Mouse (Mus musculus) adrenal gland, adult 18-20 months (tissue): ENCODE results near the gene Trabd. TPM values are rescaled to one million over a fixed set of nuclear protein-coding genes. Genes with fewer than 3 reads are reported as not detected.

ENCODE experiments used
- DNase-seq, 2 experiments: peaks; one replicate each; pipeline ENCODE4 v3.0.0; 2021 to 2022; ENCODE audit warnings: low spot score in 2 of 2
- total RNA-seq, 2 experiments: library from RNA; stranded (reverse); gene quantifications; 1 replicate in 1 of 2; 2 replicates in 1 of 2; pipeline ENCODE4 v1.2.3; 2021

Trabd gene
- total RNA-seq, 2 experiments from 2014 or later: 36.1 to 36.7 TPM

GRCm38 (mm10) chr15:89124312-89124711 is 49.4 kb downstream of the Trabd start:
- no peak for DNase-seq

- no peak for DNase-seq
These were observed 50.4 kb downstream of the Trabd start for GRCm38 (mm10) chr15:89125351-89125750.

GRCm38 (mm10) chr15:89126622-89127021 is 51.7 kb downstream of the Trabd start:
- DNase-seq: no peak

GRCm38 (mm10) chr15:89127364-89127940 is 52.5 kb downstream of the Trabd start:
- DNase-seq: no peak

DNA sequence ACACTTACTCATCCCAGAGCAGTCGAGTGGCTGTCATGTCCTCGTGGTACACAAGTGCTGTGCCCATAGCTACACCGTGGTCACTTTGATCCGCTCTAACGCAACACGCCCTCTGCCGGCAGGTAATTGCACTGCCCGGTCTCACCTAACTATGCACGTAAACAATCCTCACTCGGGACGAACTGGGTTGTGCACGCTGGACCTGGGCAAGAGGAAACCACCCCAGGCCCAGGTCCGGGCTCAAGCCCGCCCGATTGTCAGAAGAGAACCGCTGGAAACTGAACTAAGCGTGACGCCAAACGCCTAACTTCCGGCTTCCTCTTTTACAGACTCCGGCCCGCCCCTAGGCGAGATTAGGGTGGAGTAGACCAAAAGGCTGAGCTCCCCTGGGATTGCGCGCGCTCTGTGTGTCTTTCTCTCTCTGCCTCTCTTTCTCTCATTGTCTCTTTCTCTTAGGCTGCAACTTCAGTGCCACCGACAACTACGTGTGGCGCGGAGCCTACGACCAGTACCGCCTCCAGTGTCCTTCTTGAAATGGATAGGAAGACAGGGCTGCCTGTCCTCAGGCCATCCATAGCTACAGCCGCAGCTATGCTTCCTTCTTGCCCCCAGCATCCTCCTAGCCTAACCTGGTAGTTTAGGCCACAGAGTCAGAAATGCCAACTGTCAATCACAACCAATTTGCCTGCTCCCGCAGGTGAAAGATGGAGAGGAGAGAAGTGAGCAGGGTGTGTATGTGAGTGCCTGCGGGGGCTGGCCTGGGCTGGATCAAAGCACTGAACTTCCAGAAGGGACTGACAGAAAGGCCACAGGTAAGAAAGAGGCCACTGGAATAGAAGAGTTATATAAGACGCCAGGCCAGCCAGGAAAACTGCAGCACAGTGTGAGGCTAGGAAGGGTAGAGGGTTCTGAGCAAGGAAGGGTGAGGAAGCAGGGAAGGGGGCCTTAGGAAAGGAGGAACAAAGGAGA is 53.7 kb downstream of the Trabd start, which contains the start of gene Hdac10:
TSS of gene Hdac10 (minus strand) at position 319 of the 969 bp plus-strand sequence.
- DNase-seq: peak; percentile 80 to 81

- no peak for DNase-seq
These were observed 55.3 kb downstream of the Trabd start for GRCm38 (mm10) chr15:89130245-89130644.

DNA sequence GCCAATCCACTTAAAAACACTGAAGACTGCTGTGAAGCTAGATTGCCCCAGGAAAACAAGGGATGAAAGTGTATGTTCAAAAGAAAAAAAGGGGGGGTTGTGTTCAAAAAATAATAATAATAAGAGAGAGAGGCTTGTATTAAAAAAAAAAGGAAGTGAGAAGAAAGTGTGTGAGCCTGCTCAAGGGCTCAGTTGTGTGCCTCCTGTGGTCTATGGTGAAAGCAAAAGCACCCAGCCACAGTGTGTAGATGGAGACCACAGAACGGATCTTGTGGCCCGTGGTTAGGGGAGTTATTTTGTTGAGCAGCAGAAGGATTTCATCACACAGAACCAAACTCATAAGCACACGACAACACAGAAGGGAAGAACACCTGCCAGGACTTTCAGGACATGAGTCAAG is 56.4 kb downstream of the Trabd start:
- DNase-seq: no peak

Other genes starting within 250 kb of the Trabd start
- gene Pim3, start 212.9 kb upstream of the Trabd start, total RNA-seq: 10 to 100 TPM; 74.3 to 84.7 TPM
- under 1 TPM in 1 of 2 experiments, not detected in 1; 0.10 TPM for gene Ttll8, start 120.7 kb upstream of the Trabd start, total RNA-seq
- gene Mlc1, start 96.1 kb upstream of the Trabd start, total RNA-seq: not detected
- not detected for gene Mov10l1, start 92.2 kb upstream of the Trabd start, total RNA-seq
- gene Panx2, start 15.4 kb upstream of the Trabd start, total RNA-seq: 1 to 10 TPM in 1 of 2 experiments, under 1 TPM in 1; 0.96 to 1.2 TPM
- 10 to 100 TPM; 32.3 to 39.5 TPM for gene Selenoo, start 14.0 kb downstream of the Trabd start, total RNA-seq
- gene Tubgcp6, start 48.0 kb downstream of the Trabd start, total RNA-seq: 10 to 100 TPM; 10.8 to 13.0 TPM
- gene Hdac10, start 53.6 kb downstream of the Trabd start, total RNA-seq: 10 to 100 TPM; 11.4 to 12.4 TPM
- gene Mapk12, start 65.6 kb downstream of the Trabd start, total RNA-seq: 1 to 10 TPM; 8.4 to 9.6 TPM
- gene Mapk11, start 74.5 kb downstream of the Trabd start, total RNA-seq: 1 to 10 TPM; 3.7 to 3.8 TPM
- gene Plxnb2, start 105.7 kb downstream of the Trabd start, total RNA-seq: 100 to 1,000 TPM in 1 of 2 experiments, 10 to 100 TPM in 1; 84.0 to 113 TPM
- 1 to 10 TPM; 5.2 to 5.4 TPM for gene Dennd6b, start 121.4 kb downstream of the Trabd start, total RNA-seq
- 10 to 100 TPM; 46.6 to 48.3 TPM for gene Ppp6r2, start 136.4 kb downstream of the Trabd start, total RNA-seq
- 10 to 100 TPM; 71.9 to 89.4 TPM for gene Sbf1, start 240.2 kb downstream of the Trabd start, total RNA-seq
- gene Adm2, start 247.6 kb downstream of the Trabd start, total RNA-seq: not detected